Mouse (Mus musculus) gastrocnemius, adult 2 months (tissue): Measurements from ENCODE around the gene Ncs1. TPM values are rescaled to one million over a fixed set of nuclear protein-coding genes. Genes with fewer than 3 reads are reported as not detected.

Experiments
- DNase-seq: peaks from one replicate; pipeline ENCODE4 v3.0.0; 2022
- H3K27ac ChIP-seq: fragments of 200-600 bp; 2 replicates; pipeline ENCODE4 v1.8.1; 2022; ENCODE audit warnings: mild to moderate bottlenecking
- H3K4me3 ChIP-seq: fragments of 200-600 bp; 2 replicates; pipeline ENCODE4 v1.8.1; 2022; ENCODE audit warnings: mild to moderate bottlenecking, moderate library complexity
- CTCF ChIP-seq: fragments of 200-600 bp; IDR thresholded peaks from 2 replicates; pipeline ENCODE4 v1.8.1; 2022; ENCODE audit warnings: antibody characterized with exemption, mild to moderate bottlenecking, moderate library complexity
- intact Hi-C: fragments of 180-260 bp; cut with DNase I; formaldehyde crosslinking; loops from one replicate; pipeline ENCODE4 v1.15.1; 2025
- total RNA-seq, 2 experiments: library from RNA; stranded (reverse); gene quantifications; 2 replicates each; pipeline ENCODE4 v1.2.3; 2021

Ncs1 gene
- total RNA-seq, 2 experiments from 2014 or later = 4.6 to 5.1 TPM

DNA sequence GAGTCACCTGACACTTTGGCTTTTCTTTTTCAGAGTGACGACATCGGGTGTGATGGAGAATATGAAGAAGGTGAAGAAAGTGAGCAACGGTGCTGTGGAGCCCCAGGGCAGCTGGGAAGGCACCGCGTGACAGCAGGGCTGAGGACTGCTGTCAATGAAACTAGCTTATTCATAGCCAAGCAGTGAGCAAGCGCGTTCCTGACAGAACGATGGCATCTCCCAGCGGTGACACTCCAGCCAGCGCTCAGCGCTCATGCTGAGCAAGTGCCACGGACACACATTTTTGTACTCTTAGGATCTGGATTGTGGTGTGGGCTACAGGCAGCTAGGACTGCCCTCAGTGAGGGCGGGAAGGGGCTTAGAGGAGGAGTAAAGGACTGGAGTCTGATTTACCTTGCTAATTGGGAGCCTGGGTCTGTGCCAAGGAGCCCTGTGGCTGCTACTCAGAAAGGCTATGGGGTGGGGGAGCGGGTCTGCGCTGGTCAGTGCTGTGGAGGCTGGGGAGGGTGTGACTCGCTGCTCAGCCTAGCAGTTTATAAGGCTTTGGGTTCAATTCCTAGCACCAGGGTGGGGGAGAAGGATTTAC, 31.3 kb upstream of the Ncs1 start:
- Histone ChIP-seq H3K27ac (peak overlapping the region; percentile 43), H3K4me3 (no peak overlapping the region)
- TF ChIP-seq CTCF = no peak
- no peak for DNase-seq
- intact Hi-C loops = no loop called here

DNA sequence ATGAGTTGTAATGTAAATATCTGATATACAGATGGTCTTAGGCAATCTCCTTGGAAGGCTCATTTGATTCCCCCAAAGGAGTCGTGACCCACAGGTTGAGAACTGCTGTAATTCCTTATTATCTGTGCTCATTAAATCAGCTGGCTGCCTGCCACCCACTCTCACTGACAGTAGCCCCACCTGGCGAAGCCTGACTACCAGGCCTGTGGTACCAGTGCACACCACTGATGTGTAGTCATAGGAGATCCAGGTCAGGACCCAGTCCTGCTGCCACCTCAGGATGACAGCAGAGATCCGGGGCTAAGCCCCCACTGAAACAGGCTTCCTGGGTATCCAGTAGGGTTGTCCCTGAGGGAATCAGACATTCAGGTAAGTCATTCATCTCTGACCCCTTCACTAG, 27.0 kb upstream of the Ncs1 start:
- intact Hi-C loops = no loop called here
- Histone ChIP-seq H3K27ac (no peak overlapping the region), H3K4me3 (no peak overlapping the region)
- no peak for DNase-seq
- TF ChIP-seq CTCF = no peak

DNA sequence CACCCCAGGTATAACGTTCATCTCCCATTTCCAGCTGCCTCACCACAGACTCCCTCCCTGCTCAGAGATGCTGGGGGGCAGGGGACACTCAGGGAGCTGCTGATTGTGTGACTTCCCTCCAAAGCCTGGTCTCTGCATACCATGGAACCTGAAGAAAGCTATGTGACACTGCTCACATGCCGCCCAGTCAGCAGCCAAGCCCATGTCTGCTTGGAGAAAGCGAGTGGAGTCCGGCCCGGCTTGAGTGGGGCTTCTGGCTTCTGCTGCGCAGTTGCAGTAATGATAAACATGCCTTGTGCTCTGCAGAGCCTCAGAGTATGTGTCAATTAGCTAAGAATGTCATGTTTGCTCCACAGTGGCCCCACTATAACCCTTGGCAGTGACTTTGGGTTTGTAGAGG, 26.2 kb upstream of the Ncs1 start:
- no peak for DNase-seq
- Histone ChIP-seq H3K4me3 (no peak overlapping the region), H3K27ac (no peak overlapping the region)
- intact Hi-C loops = no loop called here
- no peak for TF ChIP-seq CTCF

DNA sequence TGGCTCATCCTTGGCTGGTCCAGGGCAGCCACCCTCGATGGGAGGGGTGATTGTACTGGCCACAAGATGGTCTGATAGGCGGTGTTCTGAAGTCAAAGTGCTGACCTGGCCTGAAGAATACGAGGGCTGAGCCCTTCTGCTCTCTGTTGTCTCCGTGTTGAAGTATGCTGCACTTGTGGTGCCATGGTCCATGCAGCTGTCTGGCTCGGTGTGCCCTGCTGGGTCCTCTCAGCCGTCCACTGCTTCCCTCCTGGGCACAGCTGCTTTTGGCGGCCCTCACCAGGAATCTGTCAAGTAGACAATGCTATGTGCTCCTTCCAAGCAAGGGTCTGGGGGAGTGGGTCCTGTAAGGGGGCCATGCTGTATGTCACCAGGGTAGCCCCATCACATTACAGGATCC, 24.8 kb upstream of the Ncs1 start:
- no peak for TF ChIP-seq CTCF
- no peak for DNase-seq
- Histone ChIP-seq H3K27ac (no peak overlapping the region), H3K4me3 (no peak overlapping the region)
- intact Hi-C loops = no loop called here

DNA sequence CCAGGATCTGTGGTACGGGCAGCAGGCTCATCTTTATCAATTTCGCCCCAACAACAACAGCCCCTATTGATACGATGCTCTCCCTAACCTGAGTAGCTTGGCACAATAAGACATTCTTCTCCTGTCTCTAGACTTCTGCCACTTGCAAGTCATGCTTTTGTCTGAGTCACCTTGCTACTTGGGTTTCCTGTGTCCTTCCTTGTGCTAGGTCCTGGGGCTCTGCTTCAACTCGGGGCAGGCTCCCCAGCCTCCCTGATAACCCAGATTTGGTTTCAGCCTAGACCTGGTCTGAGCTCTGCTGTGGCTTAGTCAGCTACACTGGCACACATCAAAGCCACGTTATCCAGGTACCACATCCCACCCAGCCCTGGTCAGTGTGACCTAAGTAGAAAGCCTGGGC, 24.0 kb upstream of the Ncs1 start:
- intact Hi-C loops = no loop called here
- no peak for DNase-seq
- Histone ChIP-seq H3K4me3 (no peak overlapping the region), H3K27ac (no peak overlapping the region)
- TF ChIP-seq CTCF = no peak

DNA sequence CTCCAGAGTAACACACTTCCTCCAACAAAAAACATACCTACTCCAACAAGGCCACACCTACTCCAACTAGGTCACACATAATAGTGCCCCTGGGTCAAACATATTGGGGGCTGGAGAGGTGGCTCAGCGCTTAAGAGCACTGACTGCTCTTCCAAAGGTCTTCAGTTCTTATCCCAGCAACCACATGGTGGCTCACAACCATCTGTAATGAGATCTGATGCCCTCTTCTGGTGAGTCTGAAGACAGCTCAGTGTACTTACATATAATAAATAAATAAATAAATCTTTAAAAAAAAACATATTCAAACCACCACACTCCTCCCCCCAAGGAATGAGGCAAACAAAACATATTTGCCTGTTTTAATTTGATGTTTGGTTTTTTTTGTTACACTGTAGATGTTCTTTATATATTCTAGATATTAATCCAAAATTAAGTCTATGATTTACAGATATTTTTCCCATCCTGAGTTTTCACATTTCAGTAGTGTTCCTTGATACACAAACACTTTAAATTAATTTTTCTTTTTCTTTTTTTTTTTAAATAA, 16.8 kb upstream of the Ncs1 start:
- Histone ChIP-seq H3K27ac (no peak overlapping the region), H3K4me3 (no peak overlapping the region)
- peak; percentile 20; the same call in 1 of the 2 replicates for TF ChIP-seq CTCF
- DNase-seq = no peak
- intact Hi-C loops = no loop called here

DNA sequence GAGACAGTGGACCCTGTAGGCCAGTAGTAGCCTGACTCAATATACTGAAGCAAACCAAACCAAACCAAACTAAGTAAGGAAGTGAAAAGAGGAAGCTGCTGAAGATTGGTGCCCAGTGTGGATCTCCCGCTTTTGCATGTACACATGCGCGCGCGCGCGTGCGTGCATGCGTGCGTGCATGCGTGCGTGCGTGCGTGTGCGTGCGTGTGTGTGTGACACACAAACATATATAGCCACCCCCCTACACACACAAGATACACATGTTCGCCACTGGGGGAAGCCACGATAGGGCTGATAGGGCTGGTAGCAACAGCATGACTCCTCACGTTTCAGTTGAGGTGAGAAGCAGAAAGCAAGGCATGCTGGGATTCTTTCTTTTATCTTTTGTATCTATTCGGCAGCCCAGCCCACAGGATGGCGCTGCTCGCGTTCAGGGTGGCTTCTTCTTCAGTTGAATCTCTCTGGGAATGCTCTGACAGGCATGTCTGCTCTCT, 6.4 kb upstream of the Ncs1 start:
- no peak for DNase-seq
- intact Hi-C loops = no loop called here
- H3K27ac ChIP-seq = no peak overlapping the region
- peak; percentile 37; the same call in 1 of the 2 replicates for TF ChIP-seq CTCF
- peak overlapping the region; percentile 29; the same call in 1 of the 2 replicates for H3K4me3 ChIP-seq

DNA sequence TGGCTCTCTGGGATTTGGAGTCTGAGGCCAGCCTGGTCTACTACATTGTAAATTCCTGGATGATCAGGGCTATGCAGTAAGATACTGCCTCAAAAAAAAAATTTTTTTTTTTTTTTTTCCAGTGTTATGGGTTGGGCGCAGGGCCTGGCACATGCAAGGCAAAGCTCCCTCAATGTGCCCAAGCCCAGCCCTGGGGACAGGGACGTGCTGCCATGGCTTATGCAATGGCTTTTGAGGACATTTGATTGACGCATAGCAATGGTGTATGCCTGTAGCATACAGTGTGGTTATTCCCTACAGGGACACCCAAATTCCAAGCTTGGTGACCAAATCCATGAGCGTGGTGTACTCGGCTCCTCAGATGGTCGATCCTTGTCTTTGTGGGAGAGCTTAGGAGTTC, 5.8 kb upstream of the Ncs1 start:
- TF ChIP-seq CTCF = no peak
- intact Hi-C loops = no loop called here
- DNase-seq = no peak
- Histone ChIP-seq H3K27ac (no peak overlapping the region), H3K4me3 (no peak overlapping the region)

DNA sequence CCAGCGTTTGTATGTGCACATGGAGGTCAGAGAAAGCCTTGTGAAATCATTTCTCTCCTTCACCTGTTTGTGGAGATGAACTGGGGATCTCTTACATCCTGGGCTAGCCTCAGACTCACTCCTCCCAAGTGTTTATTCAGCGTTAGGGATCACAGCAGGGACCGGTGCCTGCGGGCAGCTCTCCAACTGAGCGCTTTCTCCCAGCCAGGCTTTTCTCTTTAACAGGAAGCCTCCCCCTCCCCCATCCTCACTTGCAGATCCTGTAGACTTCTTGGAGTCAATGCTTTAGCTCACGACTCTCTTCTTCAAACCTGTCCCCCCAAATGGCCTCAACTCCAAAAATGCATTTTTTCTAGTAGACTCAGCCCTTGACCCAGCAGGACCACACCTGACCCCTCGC, 4.0 kb upstream of the Ncs1 start:
- H3K27ac ChIP-seq = no peak overlapping the region
- DNase-seq = no peak
- H3K4me3 ChIP-seq = no peak overlapping the region
- intact Hi-C loops = no loop called here
- TF ChIP-seq CTCF = no peak

DNA sequence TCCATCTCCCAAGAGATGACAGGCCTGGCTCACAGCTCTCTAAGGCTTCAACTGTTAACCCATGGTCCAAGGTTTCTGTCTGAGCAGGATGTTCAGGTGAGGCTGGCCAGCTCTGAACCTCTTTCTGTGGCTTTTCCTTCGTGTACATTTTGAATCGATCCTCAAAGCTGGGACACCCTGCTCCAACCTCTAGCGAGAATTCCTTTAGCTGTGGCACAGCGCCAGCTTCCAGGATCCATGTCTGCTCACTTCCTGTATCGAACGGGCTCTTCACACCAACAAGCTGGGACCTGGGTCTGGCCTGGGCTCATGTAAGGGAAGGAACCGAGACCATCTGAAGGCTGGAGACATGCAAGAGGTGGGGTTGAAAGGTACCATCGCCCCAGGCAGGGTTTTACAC, 1.4 kb upstream of the Ncs1 start:
- intact Hi-C loops = no loop called here
- no peak overlapping the region for H3K4me3 ChIP-seq
- H3K27ac ChIP-seq = peak overlapping the region; percentile 57; the same call in 1 of the 2 replicates
- DNase-seq = no peak
- TF ChIP-seq CTCF = no peak

DNA sequence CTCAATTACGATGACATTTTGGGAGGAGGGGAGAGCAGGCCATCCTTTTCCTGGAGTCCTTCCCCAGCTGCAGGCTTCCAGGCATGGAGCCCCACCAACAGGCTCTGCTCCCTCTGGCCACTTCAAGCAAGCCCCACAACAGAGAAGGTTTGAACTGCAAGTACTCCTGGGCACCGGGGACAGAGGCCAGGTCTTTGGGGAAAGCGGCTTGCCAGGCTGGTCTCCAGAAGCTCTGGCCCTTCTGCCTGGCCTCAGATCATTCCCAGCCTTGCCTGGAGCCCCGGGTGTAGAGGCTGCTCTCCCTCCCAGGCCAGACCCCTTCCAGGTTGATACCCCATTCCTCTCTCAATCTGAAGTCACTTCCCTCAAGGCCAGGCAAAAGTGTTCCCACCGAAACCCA, 572 bp upstream of the Ncs1 start:
- peak overlapping the region; percentile 86 for H3K4me3 ChIP-seq
- intact Hi-C loops = no loop called here
- H3K27ac ChIP-seq = peak overlapping the region; percentile 57
- DNase-seq = peak; percentile 46
- TF ChIP-seq CTCF = no peak

DNA sequence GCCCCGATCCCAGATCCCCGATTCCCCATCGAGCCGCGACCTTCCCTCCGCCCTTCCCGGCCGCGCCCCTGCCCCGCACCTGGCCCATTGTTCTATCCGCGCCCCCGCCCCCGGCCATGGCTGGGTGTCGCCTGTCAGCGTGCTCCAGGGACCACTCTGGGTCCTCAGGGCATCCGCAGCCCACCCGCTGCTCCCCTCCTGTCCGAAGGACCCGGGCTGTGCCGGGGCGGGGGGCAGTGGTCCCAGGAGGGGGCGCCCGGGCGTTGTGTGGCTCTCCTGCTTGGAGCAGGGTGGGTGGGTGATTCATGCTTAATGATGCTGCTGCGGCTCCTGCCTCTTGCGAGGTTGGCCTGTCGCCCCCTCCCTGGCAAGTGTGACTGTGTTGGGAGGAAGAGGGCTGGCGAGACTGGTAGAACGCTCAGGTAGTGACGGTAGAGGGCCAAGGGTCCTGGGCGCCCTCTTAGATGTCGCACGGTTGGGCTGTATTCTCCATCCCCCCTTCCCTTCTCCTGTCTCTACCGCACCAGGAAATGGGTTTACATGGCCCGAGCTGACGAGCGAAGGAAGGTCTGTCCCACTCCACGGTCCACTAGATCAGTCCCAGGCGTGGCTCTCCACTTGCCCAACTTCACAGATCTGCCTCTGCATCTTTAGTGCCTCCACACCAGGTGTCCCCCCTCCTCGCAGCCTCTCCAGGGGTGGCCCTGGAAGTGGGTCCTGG, 788 bp downstream of the Ncs1 start:
- peak; percentile 8; the same call in 1 of the 2 replicates for TF ChIP-seq CTCF
- Histone ChIP-seq H3K27ac (peak overlapping the region; percentile 68), H3K4me3 (peak overlapping the region; percentile 86)
- DNase-seq = peak; percentile 42
- intact Hi-C loops = loop anchor here (2.0 kb wide), 1 partner anchor 18 kb away; no protein-coding TSS in a partner anchor

DNA sequence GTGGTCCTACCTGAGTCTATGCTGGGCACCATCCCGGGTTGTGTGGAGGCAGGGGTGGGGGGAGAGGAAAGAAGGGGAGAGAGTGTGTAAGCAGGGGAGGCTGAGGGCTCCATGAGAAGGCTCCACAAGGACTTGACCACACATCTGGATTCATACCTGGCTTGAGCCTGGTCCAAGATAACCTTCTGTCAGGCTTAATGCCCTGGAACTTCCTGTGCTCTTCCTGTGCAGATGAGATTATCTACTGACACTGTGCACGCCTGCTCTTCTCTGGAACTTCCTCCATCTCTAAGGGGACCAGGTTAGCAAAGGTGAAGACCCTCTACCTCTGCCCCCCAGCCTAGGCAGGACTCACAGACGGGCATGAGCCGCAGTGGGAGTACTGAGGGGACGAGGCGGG, 3.2 kb downstream of the Ncs1 start:
- H3K27ac ChIP-seq = no peak overlapping the region
- intact Hi-C loops = no loop called here
- H3K4me3 ChIP-seq = no peak overlapping the region
- no peak for TF ChIP-seq CTCF
- DNase-seq = no peak
